Mouse (Mus musculus): ENCODE results near the gene Suds3. TPM values are rescaled to one million over a fixed set of nuclear protein-coding genes. Genes with fewer than 3 reads are reported as not detected.
A peak's percentile ranks its signal among the peaks of the same experiment; 100 is the strongest.

Gene Suds3
- polyA plus RNA-seq, 1 experiment from 2014 or later: 52.9 TPM

DNA sequence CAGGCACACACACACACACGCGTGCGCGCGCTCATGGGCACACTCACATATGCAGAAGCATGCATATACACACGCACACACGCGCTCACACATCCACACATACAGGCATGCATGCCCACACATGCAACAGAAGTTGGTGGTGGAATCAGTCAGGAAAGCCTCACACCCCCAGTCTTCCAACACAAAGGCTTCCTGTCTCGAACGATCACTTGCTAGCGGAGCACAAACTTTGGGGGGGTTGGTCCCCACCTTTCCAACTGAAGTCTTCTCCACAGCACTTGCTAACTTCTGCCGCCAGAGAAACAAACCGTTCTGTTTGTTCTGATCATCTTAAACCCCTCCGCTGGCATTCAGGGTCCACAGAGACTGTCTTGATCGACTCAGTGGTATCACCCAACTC, 14.8 kb upstream of the Suds3 start:
- Histone ChIP-seq H3K4me2 (ENCODE audit: low read length) (no peak overlapping the region), H3K9ac (replicated peaks; ENCODE audit: low read length) (no peak overlapping the region), H3K36me3 (ENCODE audit: control insufficient read depth, insufficient read depth, low read length) (no peaks in the 10 kb centered on the region), H3K9me3 (ENCODE audit: control insufficient read depth, low read length) (no peaks in the 10 kb centered on the region), H3K4me3 (replicated peaks; ENCODE audit: low read depth, low read length) (no peak overlapping the region), H3K27ac (replicated peaks; ENCODE audit: low read depth, low read length) (no peak overlapping the region), H3K27me3 (ENCODE audit: control insufficient read depth, insufficient read depth, low read length) (no peaks in the 10 kb centered on the region), H3K4me1 (ENCODE audit: control insufficient read depth, insufficient read depth, low read length) (no peaks in the 10 kb centered on the region; the same call in 1 of the 2 replicates)
- DNase-seq: no peak
- WGBS: 93% methylated on average over 15 of the region's 15 CpGs
- no peak for ATAC-seq (ENCODE audit: low FRiP score, low TSS enrichment)

DNA sequence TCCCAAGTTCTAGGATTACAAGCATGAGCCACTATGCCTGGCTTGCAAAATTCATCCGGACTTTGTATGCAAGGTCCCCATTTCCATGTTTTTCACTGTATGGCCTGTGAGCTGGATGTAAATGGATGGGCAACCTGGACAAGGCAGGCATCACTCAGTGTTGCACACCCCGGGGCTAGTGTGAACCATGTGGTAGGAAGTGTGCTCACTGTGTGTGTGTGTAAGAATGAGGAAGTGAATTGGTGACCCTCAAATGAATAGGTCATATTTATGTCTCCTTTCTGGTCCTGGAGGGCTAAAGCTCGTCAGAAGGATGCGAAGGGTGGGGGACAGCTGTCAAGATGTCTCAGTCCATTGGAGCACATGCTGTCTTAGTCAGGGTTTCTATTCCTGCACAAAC, 11.1 kb upstream of the Suds3 start:
- Histone ChIP-seq H3K9me3 (ENCODE audit: control insufficient read depth, low read length) (no peaks in the 10 kb centered on the region), H3K36me3 (ENCODE audit: control insufficient read depth, insufficient read depth, low read length) (no peaks in the 10 kb centered on the region), H3K27me3 (ENCODE audit: control insufficient read depth, insufficient read depth, low read length) (no peaks in the 10 kb centered on the region), H3K9ac (replicated peaks; ENCODE audit: low read length) (no peak overlapping the region), H3K4me3 (replicated peaks; ENCODE audit: low read depth, low read length) (no peak overlapping the region), H3K4me1 (ENCODE audit: control insufficient read depth, insufficient read depth, low read length) (no peaks in the 10 kb centered on the region), H3K4me2 (ENCODE audit: low read length) (no peak overlapping the region), H3K27ac (replicated peaks; ENCODE audit: low read depth, low read length) (no peak overlapping the region)
- DNase-seq (no peak), ATAC-seq (ENCODE audit: low FRiP score, low TSS enrichment) (no peak)
- WGBS: 92% methylated on average over 4 of the region's 4 CpGs

DNA sequence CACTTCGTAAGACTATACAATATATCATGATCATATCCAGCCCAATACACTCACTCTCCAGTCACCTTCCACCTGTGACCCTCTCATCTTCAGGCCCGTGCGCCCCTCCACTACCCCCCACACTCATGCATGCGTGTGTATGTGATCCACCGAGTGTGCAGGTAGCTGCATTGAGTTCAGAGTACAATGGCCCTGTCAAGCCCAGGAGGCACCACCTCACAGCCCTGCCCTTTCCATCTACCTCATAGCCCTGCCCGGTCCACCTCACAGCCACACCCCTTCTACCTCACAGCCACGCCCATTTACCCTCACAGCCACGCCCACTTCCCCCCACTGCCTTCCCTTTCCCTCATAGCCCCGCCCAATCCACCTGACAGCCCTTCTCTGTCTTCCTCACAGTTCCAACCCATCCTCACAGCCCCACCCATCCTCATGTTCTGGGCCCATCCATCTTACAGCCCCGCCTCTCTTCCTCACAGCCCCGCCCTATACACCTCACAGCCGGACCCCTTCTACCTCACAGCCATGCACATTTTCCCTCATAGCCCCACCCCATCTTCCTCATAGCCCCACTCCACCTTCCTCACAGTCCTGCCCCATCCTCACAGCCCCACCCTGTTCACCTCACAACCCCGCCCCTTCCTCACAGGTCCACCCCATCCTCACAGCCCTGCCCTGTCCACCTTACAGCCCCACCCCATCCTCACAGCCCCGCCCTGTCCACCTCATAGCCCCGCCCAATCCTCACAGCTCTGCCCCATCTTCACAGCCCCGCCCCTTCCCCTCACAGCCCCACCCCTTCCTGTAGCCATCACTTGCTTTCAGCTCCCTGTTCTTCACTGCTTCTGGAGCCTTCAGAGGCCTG, 9.8 kb upstream of the Suds3 start:
- Histone ChIP-seq H3K4me3 (replicated peaks; ENCODE audit: low read depth, low read length) (no peak overlapping the region), H3K27me3 (ENCODE audit: control insufficient read depth, insufficient read depth, low read length) (peaks cover 9% of the 10 kb centered on the region; the same call in 1 of the 2 replicates), H3K36me3 (ENCODE audit: control insufficient read depth, insufficient read depth, low read length) (no peaks in the 10 kb centered on the region), H3K27ac (replicated peaks; ENCODE audit: low read depth, low read length) (no peak overlapping the region), H3K9me3 (ENCODE audit: control insufficient read depth, low read length) (no peaks in the 10 kb centered on the region), H3K9ac (replicated peaks; ENCODE audit: low read length) (no peak overlapping the region), H3K4me1 (ENCODE audit: control insufficient read depth, insufficient read depth, low read length) (peaks cover 6% of the 10 kb centered on the region), H3K4me2 (ENCODE audit: low read length) (no peak overlapping the region)
- peak; percentile 20; the same call in 1 of the 2 replicates for ATAC-seq (ENCODE audit: low FRiP score, low TSS enrichment)
- DNase-seq: no peak
- WGBS: 76% methylated on average over 16 of the region's 16 CpGs

DNA sequence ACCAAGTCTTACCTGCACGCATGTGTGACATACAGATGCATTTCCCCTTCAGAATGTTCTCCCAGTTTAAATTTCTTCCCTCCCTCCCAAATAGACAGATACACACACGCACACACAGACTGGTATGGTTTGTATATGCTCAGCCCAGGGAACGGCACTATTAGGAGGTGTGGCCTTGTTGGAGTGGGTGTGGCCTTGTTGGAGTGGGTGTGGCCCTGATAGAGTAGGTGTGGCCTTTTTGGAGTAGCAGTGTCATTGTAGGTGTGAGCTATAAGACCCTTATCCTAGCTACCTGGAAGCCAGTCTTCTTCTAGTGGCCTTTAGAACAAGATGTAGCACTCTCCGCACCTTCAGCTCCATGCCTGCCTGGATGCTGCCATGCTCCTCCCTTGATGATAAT, 7.9 kb upstream of the Suds3 start:
- Histone ChIP-seq H3K9ac (replicated peaks; ENCODE audit: low read length) (no peak overlapping the region), H3K9me3 (ENCODE audit: control insufficient read depth, low read length) (no peaks in the 10 kb centered on the region), H3K4me2 (ENCODE audit: low read length) (no peak overlapping the region), H3K36me3 (ENCODE audit: control insufficient read depth, insufficient read depth, low read length) (no peaks in the 10 kb centered on the region), H3K27ac (replicated peaks; ENCODE audit: low read depth, low read length) (no peak overlapping the region), H3K27me3 (ENCODE audit: control insufficient read depth, insufficient read depth, low read length) (peaks cover 9% of the 10 kb centered on the region; the same call in 1 of the 2 replicates), H3K4me1 (ENCODE audit: control insufficient read depth, insufficient read depth, low read length) (peaks cover 11% of the 10 kb centered on the region), H3K4me3 (replicated peaks; ENCODE audit: low read depth, low read length) (no peak overlapping the region)
- ATAC-seq (ENCODE audit: low FRiP score, low TSS enrichment) (no peak), DNase-seq (no peak)
- 91% methylated on average over 4 of the region's 4 CpGs for WGBS

DNA sequence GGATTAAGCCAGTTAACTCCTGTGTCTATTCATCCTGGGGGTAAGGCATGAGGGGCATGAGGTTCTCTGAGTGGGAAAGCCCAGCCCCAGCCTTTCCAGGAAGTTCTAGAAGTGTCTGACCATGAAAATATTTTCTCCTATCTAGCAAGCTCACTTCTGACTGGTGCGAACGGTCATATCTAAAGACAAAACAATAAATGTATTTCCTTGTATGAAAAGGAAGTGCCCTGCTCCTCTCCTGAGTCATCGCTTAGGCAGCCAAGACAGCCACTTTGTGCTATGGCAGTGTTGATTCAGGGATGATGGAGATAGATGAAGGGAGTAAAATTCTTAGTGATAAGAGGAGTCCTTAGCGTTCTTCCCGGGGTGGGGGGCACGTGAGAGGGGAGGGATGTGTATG, 7.2 kb upstream of the Suds3 start:
- peaks cover 9% of the 10 kb centered on the region; the same call in 1 of the 2 replicates for H3K27me3 ChIP-seq (ENCODE audit: control insufficient read depth, insufficient read depth, low read length)
- 91% methylated on average over 6 of the region's 6 CpGs for WGBS
- DNase-seq (no peak), ATAC-seq (ENCODE audit: low FRiP score, low TSS enrichment) (no peak)
- H3K36me3 ChIP-seq (ENCODE audit: control insufficient read depth, insufficient read depth, low read length): no peaks in the 10 kb centered on the region
- no peak overlapping the region for H3K4me2 ChIP-seq (ENCODE audit: low read length)
- H3K4me1 ChIP-seq (ENCODE audit: control insufficient read depth, insufficient read depth, low read length): peaks cover 11% of the 10 kb centered on the region
- H3K9ac ChIP-seq (replicated peaks; ENCODE audit: low read length): no peak overlapping the region
- H3K27ac ChIP-seq (replicated peaks; ENCODE audit: low read depth, low read length): no peak overlapping the region
- no peak overlapping the region for H3K4me3 ChIP-seq (replicated peaks; ENCODE audit: low read depth, low read length)
- no peaks in the 10 kb centered on the region for H3K9me3 ChIP-seq (ENCODE audit: control insufficient read depth, low read length)

DNA sequence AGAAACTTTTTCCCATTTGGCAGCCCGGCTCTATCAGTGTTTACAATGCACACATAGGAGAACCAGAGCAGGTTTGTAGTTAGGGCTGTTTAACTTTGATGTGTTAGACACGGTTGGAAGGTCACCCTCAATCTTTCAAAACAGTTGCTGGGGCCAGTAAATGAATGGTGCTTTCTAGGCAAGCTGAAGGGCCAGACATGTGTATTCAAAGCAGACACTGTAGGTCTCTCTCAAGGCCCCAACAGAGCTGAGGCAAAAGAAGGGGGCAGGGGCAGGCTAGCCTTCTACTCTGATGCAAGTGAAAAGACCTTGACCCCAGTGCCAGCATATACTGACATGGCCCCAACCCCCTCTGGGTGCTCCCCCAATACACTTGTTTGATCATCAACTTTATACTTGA, 5.7 kb upstream of the Suds3 start:
- Histone ChIP-seq H3K4me2 (ENCODE audit: low read length) (no peak overlapping the region), H3K9me3 (ENCODE audit: control insufficient read depth, low read length) (no peaks in the 10 kb centered on the region), H3K9ac (replicated peaks; ENCODE audit: low read length) (no peak overlapping the region), H3K27ac (replicated peaks; ENCODE audit: low read depth, low read length) (no peak overlapping the region), H3K4me3 (replicated peaks; ENCODE audit: low read depth, low read length) (no peak overlapping the region), H3K27me3 (ENCODE audit: control insufficient read depth, insufficient read depth, low read length) (peaks cover 9% of the 10 kb centered on the region; the same call in 1 of the 2 replicates), H3K4me1 (ENCODE audit: control insufficient read depth, insufficient read depth, low read length) (peaks cover 11% of the 10 kb centered on the region), H3K36me3 (ENCODE audit: control insufficient read depth, insufficient read depth, low read length) (no peaks in the 10 kb centered on the region)
- ATAC-seq (ENCODE audit: low FRiP score, low TSS enrichment) (no peak), DNase-seq (no peak)
- WGBS: 8% methylated on average over 2 of the region's 2 CpGs

DNA sequence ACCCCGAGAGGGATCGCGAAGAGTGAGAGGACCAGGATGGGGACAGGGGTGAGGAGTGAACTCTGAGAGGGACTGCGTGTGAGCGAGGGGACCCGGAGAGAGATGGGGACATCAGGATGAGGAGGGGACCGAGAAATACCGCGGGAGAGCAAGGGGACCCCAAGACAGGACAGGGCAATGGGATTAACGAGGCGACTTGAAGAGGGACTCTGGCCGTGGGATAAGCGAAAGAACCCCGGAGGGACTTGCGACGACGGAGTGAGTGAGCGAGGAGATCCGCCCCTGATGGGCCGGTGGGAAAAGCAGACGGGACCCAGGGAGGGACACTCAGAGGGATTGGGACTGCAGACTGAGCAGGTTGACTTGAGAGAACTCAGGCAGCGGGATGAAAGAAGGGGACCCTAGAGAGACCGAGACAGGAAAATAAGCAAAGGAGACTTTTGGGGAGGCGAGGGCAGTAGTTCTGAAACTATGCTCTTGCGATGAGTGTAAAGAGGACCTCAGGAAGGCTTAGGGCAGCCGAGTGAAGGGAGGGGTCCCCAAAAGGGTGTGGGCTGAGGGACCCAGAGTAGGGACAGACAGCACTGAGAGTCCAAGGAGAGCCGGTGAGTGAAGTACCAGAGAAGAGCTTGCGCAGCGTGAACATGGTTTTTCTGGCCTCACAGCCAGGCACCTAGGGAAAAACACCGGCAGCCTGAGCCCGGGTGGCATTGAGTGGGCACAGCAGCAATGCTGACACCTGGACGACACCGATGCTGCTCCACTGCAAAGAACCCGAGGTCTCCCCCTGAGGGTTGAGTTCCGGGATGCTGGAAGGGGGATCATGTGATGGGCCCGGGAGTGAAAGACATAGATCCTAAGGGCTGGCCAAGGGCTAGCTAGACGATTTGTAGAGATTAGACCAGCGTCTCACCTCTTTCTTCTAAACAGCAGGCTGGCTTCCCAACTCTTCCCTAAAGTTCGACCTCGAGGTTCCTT, 4.9 kb upstream of the Suds3 start:
- WGBS: 1% methylated on average over 40 of the region's 40 CpGs
- peaks cover 11% of the 10 kb centered on the region for H3K4me1 ChIP-seq (ENCODE audit: control insufficient read depth, insufficient read depth, low read length)
- H3K36me3 ChIP-seq (ENCODE audit: control insufficient read depth, insufficient read depth, low read length): no peaks in the 10 kb centered on the region
- peak overlapping the region; percentile 68 for H3K4me3 ChIP-seq (replicated peaks; ENCODE audit: low read depth, low read length)
- DNase-seq (peak; percentile 33), ATAC-seq (ENCODE audit: low FRiP score, low TSS enrichment) (no peak)
- H3K27ac ChIP-seq (replicated peaks; ENCODE audit: low read depth, low read length): no peak overlapping the region
- peak overlapping the region; percentile 96 for H3K4me2 ChIP-seq (ENCODE audit: low read length)
- no peaks in the 10 kb centered on the region for H3K9me3 ChIP-seq (ENCODE audit: control insufficient read depth, low read length)
- peak overlapping the region; percentile 61 for H3K9ac ChIP-seq (replicated peaks; ENCODE audit: low read length)
- peaks cover 9% of the 10 kb centered on the region; the same call in 1 of the 2 replicates for H3K27me3 ChIP-seq (ENCODE audit: control insufficient read depth, insufficient read depth, low read length)

DNA sequence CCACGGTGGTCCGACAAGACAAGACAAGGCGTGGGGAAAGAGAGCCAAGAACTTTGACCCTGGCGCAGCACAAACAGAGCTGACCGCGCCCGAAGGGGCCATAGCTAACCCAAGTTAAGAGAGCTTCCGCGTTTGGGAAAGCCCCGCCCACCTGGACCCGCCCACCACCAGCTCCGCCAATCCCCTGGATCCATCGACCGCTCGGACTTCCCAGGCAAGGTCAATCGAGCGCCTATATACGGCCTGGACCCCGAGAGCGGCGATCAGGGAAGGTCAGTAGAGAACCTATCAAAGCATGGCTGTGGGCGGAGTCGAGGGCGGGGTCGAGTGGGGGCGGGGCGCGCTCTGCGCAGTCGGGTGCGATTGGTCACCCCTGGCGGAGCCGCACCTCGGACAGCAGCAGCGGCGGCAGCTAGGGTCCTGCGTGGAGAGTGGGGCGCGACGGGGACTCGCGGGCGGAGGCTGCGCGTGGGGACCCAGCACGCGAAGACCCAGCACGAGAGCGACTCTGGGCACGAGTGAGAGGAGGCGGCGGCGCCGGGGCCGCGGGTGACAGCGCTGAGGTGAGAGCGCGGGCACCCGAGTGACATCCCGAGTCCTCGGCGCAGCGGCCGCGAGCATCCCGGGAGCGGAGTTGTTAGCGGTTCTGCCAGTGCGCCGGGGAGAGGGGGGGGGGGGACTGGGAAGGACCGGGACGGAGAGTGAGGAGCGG, 4.0 kb upstream of the Suds3 start, which contains the start of gene Taok3:
Taok3 (plus strand) TSS at position 353 of the 712 bp plus-strand sequence.
- Histone ChIP-seq H3K9me3 (ENCODE audit: control insufficient read depth, low read length) (no peaks in the 10 kb centered on the region), H3K4me2 (ENCODE audit: low read length) (peak within 1 kb of the TSS; percentile 96), H3K4me3 (replicated peaks; ENCODE audit: low read depth, low read length) (peak within 1 kb of the TSS; percentile 68), H3K36me3 (ENCODE audit: control insufficient read depth, insufficient read depth, low read length) (no peaks in the 10 kb centered on the region), H3K9ac (replicated peaks; ENCODE audit: low read length) (peak within 1 kb of the TSS; percentile 61), H3K4me1 (ENCODE audit: control insufficient read depth, insufficient read depth, low read length) (peaks cover 11% of the 10 kb centered on the region), H3K27me3 (ENCODE audit: control insufficient read depth, insufficient read depth, low read length) (peaks cover 9% of the 10 kb centered on the region; the same call in 1 of the 2 replicates), H3K27ac (replicated peaks; ENCODE audit: low read depth, low read length) (no peak within 1 kb of the TSS)
- under 1% methylated on average over 74 of the region's 74 CpGs for WGBS
- peak; percentile 89 for ATAC-seq (ENCODE audit: low FRiP score, low TSS enrichment)
- DNase-seq: peak; percentile 99
